Mouse (Mus musculus) intestine, postnatal 0 days (tissue): ENCODE data around the gene Mutyh. TPM values are rescaled to one million over a fixed set of nuclear protein-coding genes. Genes with fewer than 3 reads are reported as not detected.

Experiments used
- ATAC-seq: fragments of 200-750 bp; cut with Nextera tagmentation; 2 replicates; pipeline ENCODE4 v1.8.0; 2017; ENCODE audit warnings: mild to moderate bottlenecking, moderate TSS enrichment, moderate library complexity
- H3K27ac ChIP-seq: fragments of 300-500 bp; sonication (generic); 2 replicates; pipeline ENCODE4 v1.5.1; 2014; ENCODE audit warnings: mild to moderate bottlenecking, low read depth, low read length, moderate library complexity
- H3K27me3 ChIP-seq: fragments of 300-500 bp; sonication (generic); replicated peaks from 2 replicates; pipeline ENCODE4 v1.6.1; 2014; ENCODE audit warnings: low read length, mixed read lengths; ENCODE audit not compliant: control insufficient read depth, insufficient read depth
- H3K36me3 ChIP-seq: fragments of 300-500 bp; sonication (generic); 2 replicates; pipeline ENCODE4 v1.6.1; 2014; ENCODE audit warnings: mild to moderate bottlenecking, moderate library complexity; ENCODE audit not compliant: control insufficient read depth, insufficient read depth
- H3K4me1 ChIP-seq: fragments of 300-500 bp; sonication (generic); replicated peaks from 2 replicates; pipeline ENCODE4 v1.6.1; 2014; ENCODE audit warnings: antibody characterized with exemption, low read length, mixed read lengths; ENCODE audit not compliant: control insufficient read depth, insufficient read depth
- H3K4me2 ChIP-seq: fragments of 300-500 bp; sonication (generic); replicated peaks from 2 replicates; pipeline ENCODE4 v1.6.1; 2014; ENCODE audit warnings: low read depth, mild to moderate bottlenecking, moderate library complexity
- H3K4me3 ChIP-seq: fragments of 300-500 bp; sonication (generic); 2 replicates; pipeline ENCODE4 v1.5.1; 2014; ENCODE audit warnings: low read depth, low read length
- H3K9ac ChIP-seq: fragments of 300-500 bp; sonication (generic); 2 replicates; pipeline ENCODE4 v1.6.1; 2014; ENCODE audit warnings: mild to moderate bottlenecking, low read depth, low read length
- H3K9me3 ChIP-seq: fragments of 300-500 bp; sonication (generic); 2 replicates; pipeline ENCODE4 v1.6.1; 2016; ENCODE audit warnings: mixed run types; ENCODE audit not compliant: control insufficient read depth
- CTCF ChIP-seq: sonication (generic); IDR thresholded peaks from 2 replicates; pipeline ENCODE4 v1.5.1; 2016; ENCODE audit warnings: low read depth, mild to moderate bottlenecking, control low read depth, antibody characterized with exemption, moderate library complexity
- WGBS: fragments of 180-500 bp; shearing (Covaris S2); extraction: QIAGEN DNeasy Blood & Tissue Kit; methylation state at CpG from one replicate; pipeline ENCODE4 v1.1.7; 2014; 5-methylcytosine and 5-hydroxymethylcytosine counted together
- polyA plus RNA-seq: library from polyadenylated mRNA; unstranded; fragments of >200 nt; fragmentation: Nextera tagmentation; extraction: Ambion mirVana; gene quantifications from 2 replicates; pipeline ENCODE4 v1.2.1, GENCODE M21; 2015

Gene Mutyh
- polyA plus RNA-seq, 1 experiment from 2014 or later, result 2.9 TPM

DNA sequence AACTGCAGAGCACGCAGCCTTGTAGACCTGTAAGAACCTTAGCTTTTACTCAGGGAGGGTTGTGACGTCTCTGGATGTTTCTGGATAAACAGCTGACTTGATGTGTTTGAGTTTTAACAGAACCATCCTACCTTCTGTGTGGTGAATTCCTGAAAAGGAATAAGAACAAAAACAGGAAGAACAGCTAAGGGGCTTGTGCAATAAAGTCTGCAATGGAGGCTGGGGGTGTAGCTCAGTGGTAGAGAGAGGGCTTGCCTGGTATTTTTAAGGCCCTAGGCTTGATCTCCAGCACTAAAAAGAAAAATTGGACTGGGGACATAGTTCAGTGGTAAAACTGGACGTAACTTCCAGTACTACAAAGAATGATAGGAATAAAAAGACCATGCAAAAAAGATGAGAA is 30.4 kb upstream of the Mutyh start:
- WGBS, result 87% methylated on average over 3 of the region's 3 CpGs

GRCm38 (mm10) chr4:116780541-116780940 is 27.0 kb upstream of the Mutyh start:
- WGBS, result 67% methylated on average over 2 of the region's 2 CpGs
- no peak overlapping the region for H3K27ac ChIP-seq

More for the DNA sequence above, 30.4 kb upstream of the Mutyh start:
- H3K36me3 ChIP-seq, result no peaks in the 10 kb centered on the region
- TF ChIP-seq CTCF, result no peak
- no peak overlapping the region for H3K4me3 ChIP-seq
- H3K27me3 ChIP-seq, result no peaks in the 10 kb centered on the region
- H3K9me3 ChIP-seq, result no peaks in the 10 kb centered on the region
- H3K4me2 ChIP-seq, result no peak overlapping the region
- no peaks in the 10 kb centered on the region for H3K4me1 ChIP-seq
- no peak for ATAC-seq
- no peak overlapping the region for H3K27ac ChIP-seq
- H3K9ac ChIP-seq, result no peak overlapping the region

DNA sequence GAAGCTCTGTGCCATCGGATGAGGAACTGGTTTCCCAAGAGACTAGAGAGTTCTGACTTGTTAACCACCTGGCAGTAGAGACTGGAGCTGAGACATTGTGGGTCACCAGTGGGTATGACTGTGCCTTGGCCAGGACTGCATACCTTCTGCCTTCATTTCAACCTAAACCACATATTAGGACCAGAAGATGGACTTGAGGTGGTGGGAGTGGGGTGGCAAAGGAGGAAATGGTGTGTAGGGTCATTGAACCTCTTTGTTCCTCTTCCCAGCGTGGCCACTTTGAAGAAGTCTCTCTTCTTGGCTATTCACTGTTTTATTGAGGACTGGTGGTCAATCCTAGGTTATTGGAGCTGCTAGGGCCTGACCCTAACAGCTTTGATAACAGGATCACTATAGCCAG is 26.2 kb upstream of the Mutyh start:
- Histone ChIP-seq H3K4me1 (no peaks in the 10 kb centered on the region), H3K36me3 (no peaks in the 10 kb centered on the region), H3K4me2 (no peak overlapping the region), H3K9me3 (no peaks in the 10 kb centered on the region), H3K27me3 (no peaks in the 10 kb centered on the region), H3K4me3 (no peak overlapping the region), H3K27ac (no peak overlapping the region), H3K9ac (no peak overlapping the region)
- TF ChIP-seq CTCF, result no peak
- 59% methylated on average over 2 of the region's 2 CpGs for WGBS
- no peak for ATAC-seq

More at GRCm38 (mm10) chr4:116780541-116780940, 27.0 kb upstream of the Mutyh start:
- Histone ChIP-seq H3K9me3 (no peaks in the 10 kb centered on the region), H3K9ac (no peak overlapping the region), H3K4me1 (no peaks in the 10 kb centered on the region), H3K36me3 (no peaks in the 10 kb centered on the region), H3K4me2 (no peak overlapping the region), H3K4me3 (no peak overlapping the region), H3K27me3 (no peaks in the 10 kb centered on the region)
- ATAC-seq, result no peak
- no peak for TF ChIP-seq CTCF

- H3K4me3 ChIP-seq, result no peak overlapping the region
- 54% methylated on average over 8 of the region's 8 CpGs for WGBS
- H3K9ac ChIP-seq, result no peak overlapping the region
- TF ChIP-seq CTCF, result no peak
- no peaks in the 10 kb centered on the region for H3K9me3 ChIP-seq
- H3K4me2 ChIP-seq, result no peak overlapping the region
- no peaks in the 10 kb centered on the region for H3K36me3 ChIP-seq
- H3K27ac ChIP-seq, result no peak overlapping the region
- H3K27me3 ChIP-seq, result no peaks in the 10 kb centered on the region
- no peak for ATAC-seq
- no peaks in the 10 kb centered on the region for H3K4me1 ChIP-seq
Measured at GRCm38 (mm10) chr4:116782171-116782570, 25.4 kb upstream of the Mutyh start.

- Histone ChIP-seq H3K36me3 (no peaks in the 10 kb centered on the region), H3K4me2 (no peak overlapping the region), H3K27me3 (no peaks in the 10 kb centered on the region), H3K4me3 (no peak overlapping the region), H3K9me3 (no peaks in the 10 kb centered on the region), H3K4me1 (no peaks in the 10 kb centered on the region), H3K9ac (no peak overlapping the region), H3K27ac (no peak overlapping the region)
- 100% methylated on average over 1 of the region's 1 CpGs for WGBS
- ATAC-seq, result no peak
- TF ChIP-seq CTCF, result peak; percentile 49
Measured at GRCm38 (mm10) chr4:116786587-116786986, 20.9 kb upstream of the Mutyh start.

DNA sequence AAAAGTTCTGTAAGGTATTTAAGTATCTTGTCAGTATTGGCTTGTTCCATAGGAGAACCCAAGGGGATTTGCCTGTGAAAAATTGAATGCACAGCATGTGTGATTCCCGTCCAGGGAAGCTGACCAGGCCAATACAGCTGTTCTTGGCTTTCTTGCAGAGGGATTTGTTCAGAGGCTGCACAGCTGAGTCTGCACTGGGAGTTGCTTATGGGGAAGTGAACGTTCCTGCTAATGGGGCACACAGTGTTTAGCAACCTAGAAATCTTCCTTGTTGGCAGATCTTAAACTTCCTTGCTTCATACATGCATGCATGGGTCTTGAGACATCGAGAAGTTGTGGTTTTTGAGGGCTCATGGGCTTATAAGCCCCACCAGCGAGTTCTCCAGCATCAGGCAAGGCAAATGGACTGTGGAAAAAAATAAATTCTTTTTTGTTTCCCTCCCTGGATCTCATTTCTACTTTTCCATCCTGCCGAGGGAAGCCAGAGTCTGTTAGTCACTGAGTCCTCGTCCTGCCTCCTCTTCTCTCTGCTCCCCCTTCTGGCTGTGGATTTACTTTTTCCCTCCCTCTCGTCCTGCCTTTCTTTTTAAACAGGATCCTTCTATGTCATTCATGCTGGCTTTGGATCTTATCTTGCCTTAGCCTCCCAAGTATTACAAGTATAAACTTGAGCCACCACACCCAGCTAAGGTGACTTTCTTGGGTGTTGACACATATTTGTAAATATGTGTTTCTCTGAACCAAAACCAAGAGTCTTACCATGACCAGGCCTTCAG is 19.4 kb upstream of the Mutyh start:
- H3K4me2 ChIP-seq, result no peak overlapping the region
- no peak overlapping the region for H3K9ac ChIP-seq
- H3K27me3 ChIP-seq, result no peaks in the 10 kb centered on the region
- no peak overlapping the region for H3K4me3 ChIP-seq
- peak; percentile 32; the same call in 1 of the 2 replicates for TF ChIP-seq CTCF
- no peaks in the 10 kb centered on the region; the same call in 1 of the 2 replicates for H3K36me3 ChIP-seq
- H3K27ac ChIP-seq, result no peak overlapping the region
- no peak for ATAC-seq
- H3K9me3 ChIP-seq, result no peaks in the 10 kb centered on the region
- no peaks in the 10 kb centered on the region for H3K4me1 ChIP-seq
- 50% methylated on average over 7 of the region's 7 CpGs for WGBS
